Mouse (Mus musculus) heart, adult 2 months (tissue): Measurements from ENCODE around the gene Trappc2. TPM values are rescaled to one million over a fixed set of nuclear protein-coding genes. Genes with fewer than 3 reads are reported as not detected.

Experiments
- DNase-seq, 2 experiments: peaks; one replicate each; pipeline ENCODE4 v3.0.0; 2021
- H3K27ac ChIP-seq: fragments of 200-600 bp; 2 replicates; pipeline ENCODE4 v1.8.1; 2022
- H3K27me3 ChIP-seq: fragments of 200-500 bp; 2 replicates; pipeline ENCODE4 v1.6.1; 2012; ENCODE audit warnings: mild to moderate bottlenecking, low read length, inconsistent platforms, mixed read lengths; ENCODE audit not compliant: control insufficient read depth, insufficient read depth
- H3K36me3 ChIP-seq: fragments of 200-500 bp; 2 replicates; pipeline ENCODE4 v1.6.1; 2012; ENCODE audit warnings: low read length, inconsistent platforms; ENCODE audit not compliant: control insufficient read depth, insufficient read depth
- H3K4me1 ChIP-seq: fragments of 200-500 bp; 2 replicates; pipeline ENCODE4 v1.6.1; 2011; ENCODE audit warnings: low read length; ENCODE audit not compliant: control insufficient read depth, insufficient read depth
- H3K4me3 ChIP-seq: fragments of 200-600 bp; 2 replicates; pipeline ENCODE4 v1.8.1; 2022
- H3K79me2 ChIP-seq: fragments of 200-500 bp; replicated peaks from 2 replicates; pipeline ENCODE4 v1.6.1; 2012; ENCODE audit warnings: mild to moderate bottlenecking, inconsistent platforms, low read length, moderate library complexity, mixed read lengths; ENCODE audit not compliant: control insufficient read depth, insufficient read depth
- H3K9ac ChIP-seq: fragments of 200-500 bp; 2 replicates; pipeline ENCODE4 v1.6.1; 2012; ENCODE audit warnings: low read depth, mild to moderate bottlenecking, control low read depth, inconsistent platforms, low read length, mixed read lengths
- CTCF ChIP-seq: fragments of 200-600 bp; IDR thresholded peaks from 2 replicates; pipeline ENCODE4 v1.8.1; 2022; ENCODE audit warnings: antibody characterized with exemption, mild to moderate bottlenecking, moderate library complexity
- EP300 ChIP-seq: fragments of 200-500 bp; IDR thresholded peaks from 2 replicates; pipeline ENCODE4 v1.6.1; 2011; ENCODE audit warnings: low read depth, low read length, control low read depth; ENCODE audit not compliant: insufficient read depth
- POLR2A ChIP-seq: fragments of 200-500 bp; IDR thresholded peaks from 2 replicates; pipeline ENCODE4 v1.6.1; 2011; ENCODE audit warnings: mild to moderate bottlenecking, low read depth, low read length, control low read depth; ENCODE audit not compliant: insufficient read depth
- WGBS: fragments of 180-500 bp; shearing (Covaris S2); methylation state at CpG from one replicate; pipeline ENCODE4 v1.1.7; 2018; 5-methylcytosine and 5-hydroxymethylcytosine counted together
- intact Hi-C: fragments of 180-260 bp; cut with DNase I; formaldehyde crosslinking; loops from one replicate; pipeline ENCODE4 v1.15.1; 2025
- long read RNA-seq: library from polyadenylated mRNA; stranded (forward); transcript quantifications from one replicate; pipeline ENCODE4 v2.0.0, GENCODE M21; 2021
- polyA plus RNA-seq: library from polyadenylated mRNA; depleted of rRNA; stranded (reverse); fragments of >200 nt; gene quantifications from 2 replicates; pipeline ENCODE4 v1.2.3, GENCODE M21; 2012; rRNA removed
- total RNA-seq, 2 experiments: library from RNA; stranded (reverse); gene quantifications; 2 replicates each; pipeline ENCODE4 v1.2.3; 2021

Trappc2 gene
- total RNA-seq: 10 to 100 TPM; 12.0 to 17.1 TPM
- 6.5 and 12.4 TPM in 2 replicates for polyA plus RNA-seq
- long read RNA-seq, transcript Trappc2-203 (5 exons, 1,613 nt): major isoform, 25 of 27 reads
- long read RNA-seq, partial matches to known transcripts: 0 of 27 reads
- long read RNA-seq, other reads (novel, unspliced or antisense): 1 of 27 reads

DNA sequence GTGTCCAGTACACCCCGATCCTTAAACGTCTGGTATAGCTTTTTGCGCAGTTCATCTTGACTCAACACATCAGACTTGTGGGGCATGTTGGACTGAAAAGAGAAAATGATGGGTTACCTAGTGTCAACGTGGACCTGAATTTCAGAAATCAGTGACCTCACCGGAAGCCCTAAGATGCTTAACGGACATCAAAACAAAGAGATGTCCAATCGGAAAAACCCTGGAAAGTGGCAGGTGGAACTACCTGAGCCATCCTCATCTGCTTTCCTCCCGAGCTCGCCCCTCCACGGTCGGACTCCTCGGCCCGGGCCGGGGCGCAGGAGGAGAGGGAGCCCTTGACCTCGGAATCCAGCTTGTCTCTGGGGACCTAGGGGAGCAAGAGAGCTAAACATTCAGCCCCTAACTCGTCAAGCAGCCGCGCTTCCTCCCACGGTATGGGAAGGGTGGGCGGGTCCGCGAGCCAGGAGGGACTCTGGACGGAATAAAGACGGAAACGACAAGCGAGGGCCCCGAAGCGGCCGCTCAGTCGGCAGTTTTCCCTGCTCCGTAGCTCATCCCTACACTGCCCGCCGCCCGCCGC is at the start of gene Trappc2:
Trappc2 (plus strand) TSS at position 539 of the 580 bp plus-strand sequence.
- no peaks in the 10 kb centered on the region for H3K36me3 ChIP-seq
- peak within 1 kb of the TSS; percentile 69 for H3K4me3 ChIP-seq
- H3K27ac ChIP-seq: peak within 1 kb of the TSS; percentile 89
- no peaks in the 10 kb centered on the region for H3K27me3 ChIP-seq
- intact Hi-C loops: loop anchor here (2.0 to 5.0 kb wide), 2 partner anchors 37 to 73 kb away; partner anchors contain the start of gene Rab9
- H3K9ac ChIP-seq: peak within 1 kb of the TSS; percentile 90
- H3K4me1 ChIP-seq: peaks cover 1% of the 10 kb centered on the region
- WGBS: 11% methylated on average over 30 of the region's 36 CpGs
- TF ChIP-seq EP300 (no peak), POLR2A (no peak), CTCF (no peak)
- H3K79me2 ChIP-seq: no peaks in the 10 kb centered on the region
- DNase-seq: no peak

DNA sequence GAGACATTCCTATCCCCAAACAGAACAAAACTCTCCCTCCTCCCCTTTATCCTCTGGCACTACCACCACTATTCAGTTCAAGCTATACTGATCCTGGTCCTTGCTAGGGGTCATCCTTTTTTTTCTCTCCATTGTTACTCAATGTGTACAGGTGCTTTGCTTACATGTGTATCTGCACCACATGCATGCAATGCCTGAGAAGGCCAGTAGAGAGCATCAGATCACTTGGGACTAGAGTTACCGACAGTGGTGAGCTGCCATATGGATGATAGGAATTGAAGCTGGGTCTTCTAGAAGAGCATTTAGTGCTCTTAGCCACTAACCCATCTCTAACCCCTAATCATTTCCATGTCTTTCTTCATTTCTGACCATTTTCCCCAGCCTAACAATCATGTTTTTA is 46.6 kb upstream of the Trappc2 start:
- Histone ChIP-seq H3K27ac (no peak overlapping the region), H3K36me3 (no peaks in the 10 kb centered on the region), H3K79me2 (no peaks in the 10 kb centered on the region), H3K4me3 (no peak overlapping the region), H3K27me3 (no peaks in the 10 kb centered on the region), H3K4me1 (no peaks in the 10 kb centered on the region), H3K9ac (no peak overlapping the region)
- intact Hi-C loops: no loop called here
- no peak for TF ChIP-seq EP300
- peak; percentile 22; the same call in 1 of the 2 replicates for TF ChIP-seq CTCF
- 85% methylated on average over 1 of the region's 1 CpGs for WGBS
- DNase-seq: no peak

DNA sequence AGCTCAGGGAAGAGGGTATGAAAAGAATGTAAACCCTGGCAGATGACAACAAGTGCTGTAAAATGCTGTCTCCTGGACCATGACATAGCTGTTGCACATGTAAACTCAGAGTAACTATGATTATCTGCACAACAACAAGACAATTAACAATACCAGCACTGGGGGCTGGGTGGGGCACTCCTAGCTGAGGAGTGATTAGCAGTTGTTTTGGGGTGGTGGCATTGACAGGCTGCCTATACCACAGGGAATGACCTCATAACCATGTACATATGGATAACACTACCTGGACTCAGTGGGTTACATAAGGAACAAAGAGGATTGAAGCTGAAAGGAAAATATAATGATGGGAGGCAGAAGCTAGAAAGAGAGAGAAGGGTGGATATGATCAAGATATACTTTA is 32.5 kb upstream of the Trappc2 start:
- Histone ChIP-seq H3K79me2 (no peaks in the 10 kb centered on the region), H3K27ac (no peak overlapping the region), H3K4me3 (no peak overlapping the region), H3K27me3 (no peaks in the 10 kb centered on the region), H3K9ac (no peak overlapping the region), H3K36me3 (no peaks in the 10 kb centered on the region), H3K4me1 (no peaks in the 10 kb centered on the region)
- DNase-seq: no peak
- TF ChIP-seq EP300 (no peak), CTCF (no peak), POLR2A (no peak)
- intact Hi-C loops: no loop called here

DNA sequence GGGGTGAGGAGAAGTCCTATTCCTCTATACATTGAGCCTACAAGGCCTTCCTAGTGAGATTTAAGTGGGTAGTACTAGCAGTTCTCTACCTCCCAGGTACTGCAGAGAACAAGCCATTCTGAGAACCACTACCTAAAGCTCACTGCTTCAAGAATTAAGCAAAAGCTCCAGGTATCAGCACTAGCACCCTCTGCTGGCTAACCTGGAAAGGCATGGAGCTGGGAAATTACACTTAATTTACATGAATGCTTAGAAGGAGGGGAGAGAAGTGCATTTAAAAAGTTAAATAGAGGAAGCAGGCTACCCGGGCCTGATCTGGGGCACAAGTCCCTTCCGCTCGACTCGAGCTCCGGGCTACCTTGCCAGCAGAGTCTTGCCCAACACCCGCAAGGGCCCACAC is 24.2 kb upstream of the Trappc2 start:
- Histone ChIP-seq H3K79me2 (no peaks in the 10 kb centered on the region), H3K4me3 (no peak overlapping the region), H3K27ac (no peak overlapping the region), H3K4me1 (no peaks in the 10 kb centered on the region), H3K9ac (no peak overlapping the region), H3K36me3 (no peaks in the 10 kb centered on the region), H3K27me3 (no peaks in the 10 kb centered on the region)
- DNase-seq: peak in 1 of 2 experiments; percentile 4
- TF ChIP-seq CTCF: peak; percentile 67
- no peak for TF ChIP-seq EP300
- TF ChIP-seq POLR2A: no peak
- intact Hi-C loops: loop anchor here (5.0 kb wide), 1 partner anchor 249 kb away; no protein-coding TSS in a partner anchor
- WGBS: 73% methylated on average over 6 of the region's 6 CpGs

DNA sequence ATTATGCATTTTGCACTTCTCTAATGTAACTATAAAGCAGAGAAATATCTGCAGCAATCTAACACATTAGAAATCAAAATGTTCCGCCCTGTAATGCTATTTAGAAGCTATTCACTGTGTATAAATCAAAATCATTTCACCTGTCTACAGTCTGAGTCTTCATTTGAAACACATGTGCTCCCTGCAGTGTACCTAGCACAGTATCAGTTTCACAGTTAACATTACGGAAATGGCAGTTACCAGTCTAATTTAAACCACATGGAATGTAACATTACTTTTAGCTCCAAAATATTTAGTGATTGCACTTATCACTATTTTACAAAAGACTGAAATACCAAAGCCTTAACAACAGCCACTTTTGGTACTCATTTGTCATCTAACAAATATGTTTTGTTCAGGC is 5.6 kb upstream of the Trappc2 start:
- H3K4me1 ChIP-seq: peaks cover 1% of the 10 kb centered on the region
- intact Hi-C loops: no loop called here
- no peaks in the 10 kb centered on the region for H3K36me3 ChIP-seq
- DNase-seq: no peak
- no peaks in the 10 kb centered on the region for H3K79me2 ChIP-seq
- 84% methylated on average over 2 of the region's 2 CpGs for WGBS
- H3K27ac ChIP-seq: no peak overlapping the region
- no peak for TF ChIP-seq EP300
- no peak for TF ChIP-seq CTCF
- no peak for TF ChIP-seq POLR2A
- no peak overlapping the region for H3K4me3 ChIP-seq
- H3K9ac ChIP-seq: no peak overlapping the region
- no peaks in the 10 kb centered on the region for H3K27me3 ChIP-seq

DNA sequence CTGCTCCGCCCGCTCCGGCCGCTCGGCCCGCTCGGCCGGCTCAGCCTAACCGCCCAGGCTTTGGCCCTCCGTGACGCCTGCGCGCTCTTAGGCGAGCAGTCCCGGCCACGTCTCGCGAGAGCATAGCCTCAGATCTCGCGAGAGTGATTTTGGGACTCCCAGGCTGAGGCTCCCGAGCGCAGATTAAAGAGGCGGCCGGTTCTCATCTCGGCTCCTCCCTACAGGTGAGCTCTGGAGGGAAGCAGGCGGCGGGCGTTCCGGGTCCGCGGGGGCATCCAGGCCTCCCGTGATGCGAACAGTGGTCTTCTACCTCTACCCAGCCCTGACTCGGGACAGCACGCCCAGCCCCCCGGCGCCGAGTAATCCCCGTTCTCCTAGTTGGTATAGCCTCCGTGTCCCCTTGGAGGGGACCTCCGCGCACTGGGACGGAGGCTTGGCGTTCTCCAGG is 266 bp downstream of the Trappc2 start, which contains the start of gene Ofd1:
Ofd1 (minus strand) TSS at position 89 of the 448 bp plus-strand sequence.
- no peaks in the 10 kb centered on the region for H3K36me3 ChIP-seq
- no peaks in the 10 kb centered on the region for H3K79me2 ChIP-seq

More for the DNA sequence above, 266 bp downstream of the Trappc2 start, which contains the start of gene Ofd1:
- peak; percentile 90 to 93 for DNase-seq
- Histone ChIP-seq H3K9ac (peak within 1 kb of the TSS; percentile 90), H3K27ac (peak within 1 kb of the TSS; percentile 89), H3K27me3 (no peaks in the 10 kb centered on the region), H3K4me3 (peak within 1 kb of the TSS; percentile 69), H3K4me1 (peaks cover 1% of the 10 kb centered on the region)
- 14% methylated on average over 42 of the region's 44 CpGs for WGBS
- intact Hi-C loops: loop anchor here (2.0 to 5.0 kb wide), 2 partner anchors 37 to 72 kb away; partner anchors contain the start of gene Rab9
- TF ChIP-seq CTCF (no peak), POLR2A (peak; percentile 76)
